Mouse (Mus musculus): ENCODE data around the gene Mast4. TPM values are rescaled to one million over a fixed set of nuclear protein-coding genes. Genes with fewer than 3 reads are reported as not detected.

Gene Mast4
- polyA plus RNA-seq, 1 experiment from 2014 or later = 2.5 TPM

DNA sequence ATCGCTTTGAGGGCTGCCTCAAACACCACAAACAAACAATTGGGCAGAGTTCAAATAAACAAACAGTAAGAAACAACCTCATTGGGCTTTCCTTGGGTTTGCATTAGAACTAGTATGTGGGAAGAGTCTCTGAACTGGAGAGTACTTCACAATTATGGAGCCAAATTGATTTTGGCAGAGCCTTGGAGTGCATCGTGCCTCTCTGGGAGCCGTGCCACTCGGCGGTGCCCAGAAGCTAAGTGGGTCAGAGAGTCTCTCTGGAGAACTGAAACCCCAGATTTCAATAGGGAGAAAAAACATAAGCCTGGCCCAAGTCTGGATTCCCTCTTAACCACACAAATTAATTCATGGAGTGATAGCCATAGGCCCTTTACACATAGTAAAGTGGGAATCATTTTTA is 400.6 kb downstream of the Mast4 start:
- no peaks in the 10 kb centered on the region for H3K4me1 ChIP-seq (ENCODE audit: control insufficient read depth, low read depth, low read length)
- no peak for ATAC-seq (ENCODE audit: low read depth)
- H3K9ac ChIP-seq (ENCODE audit: low read depth, low read length) = no peak overlapping the region
- H3K36me3 ChIP-seq (ENCODE audit: control insufficient read depth, insufficient read depth) = no peaks in the 10 kb centered on the region
- no peak overlapping the region for H3K27ac ChIP-seq (ENCODE audit: low read length)
- H3K27me3 ChIP-seq (ENCODE audit: control insufficient read depth, insufficient read depth, low read depth, low read length) = no peaks in the 10 kb centered on the region
- H3K4me2 ChIP-seq (ENCODE audit: low read depth, low read length) = no peak overlapping the region
- WGBS (ENCODE audit: insufficient replicate concordance) = 79% methylated on average over 5 of the region's 5 CpGs
- no peak overlapping the region for H3K4me3 ChIP-seq (ENCODE audit: low read depth, low read length)
- H3K9me3 ChIP-seq (replicated peaks; ENCODE audit: control insufficient read depth, low read length) = no peaks in the 10 kb centered on the region

DNA sequence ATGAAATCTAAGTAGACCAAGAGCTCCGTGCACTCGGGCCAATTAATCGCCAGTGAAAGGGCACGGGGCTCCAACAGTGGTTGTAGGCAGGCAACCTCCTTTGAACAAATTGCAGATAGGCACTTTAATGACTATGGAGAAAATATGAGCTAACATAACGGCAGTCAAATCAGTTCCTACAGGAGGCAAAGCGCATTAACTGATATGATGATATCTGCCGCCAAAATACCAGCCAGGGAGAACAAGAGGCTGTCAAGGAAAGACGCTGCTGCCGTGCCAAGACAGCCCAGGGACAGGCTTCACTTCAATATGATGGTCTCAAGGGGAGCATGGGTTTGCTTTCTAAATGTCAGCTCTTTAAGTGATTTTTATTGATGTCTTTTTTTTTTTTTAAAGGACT is 401.9 kb downstream of the Mast4 start:
- 53% methylated on average over 9 of the region's 9 CpGs for WGBS (ENCODE audit: insufficient replicate concordance)
- ATAC-seq (ENCODE audit: low read depth) = no peak
- H3K4me1 ChIP-seq (ENCODE audit: control insufficient read depth, low read depth, low read length) = no peaks in the 10 kb centered on the region

DNA sequence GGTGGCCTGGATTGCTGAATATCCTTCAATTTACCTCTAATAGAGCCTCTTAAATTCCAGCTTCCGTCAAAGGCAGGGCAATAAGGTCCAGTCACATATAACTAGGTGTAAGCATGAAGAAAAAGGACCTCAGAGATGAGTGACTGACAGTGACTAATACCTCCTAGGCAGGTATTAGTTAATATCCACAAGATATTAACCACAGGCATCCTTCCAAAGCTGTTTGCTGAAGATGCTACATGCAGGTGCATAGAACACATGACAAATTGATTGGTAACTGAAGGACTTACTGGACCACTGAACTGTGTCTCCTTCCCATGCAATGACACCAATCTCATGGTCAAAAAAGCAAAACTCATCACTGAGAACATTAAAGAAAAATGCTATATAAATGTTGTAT is 402.3 kb downstream of the Mast4 start:
- H3K9ac ChIP-seq (ENCODE audit: low read depth, low read length) = no peak overlapping the region
- H3K36me3 ChIP-seq (ENCODE audit: control insufficient read depth, insufficient read depth) = no peaks in the 10 kb centered on the region
- no peak overlapping the region for H3K4me2 ChIP-seq (ENCODE audit: low read depth, low read length)
- no peaks in the 10 kb centered on the region for H3K27me3 ChIP-seq (ENCODE audit: control insufficient read depth, insufficient read depth, low read depth, low read length)
- no peaks in the 10 kb centered on the region for H3K4me1 ChIP-seq (ENCODE audit: control insufficient read depth, low read depth, low read length)
- WGBS (ENCODE audit: insufficient replicate concordance) = 83% methylated on average over 1 of the region's 1 CpGs
- no peak overlapping the region for H3K4me3 ChIP-seq (ENCODE audit: low read depth, low read length)
- no peak overlapping the region for H3K27ac ChIP-seq (ENCODE audit: low read length)
- no peaks in the 10 kb centered on the region for H3K9me3 ChIP-seq (replicated peaks; ENCODE audit: control insufficient read depth, low read length)
- no peak for ATAC-seq (ENCODE audit: low read depth)

More for the DNA sequence above, 401.9 kb downstream of the Mast4 start:
- H3K4me2 ChIP-seq (ENCODE audit: low read depth, low read length) = no peak overlapping the region
- H3K9me3 ChIP-seq (replicated peaks; ENCODE audit: control insufficient read depth, low read length) = no peaks in the 10 kb centered on the region
- no peaks in the 10 kb centered on the region for H3K27me3 ChIP-seq (ENCODE audit: control insufficient read depth, insufficient read depth, low read depth, low read length)
- no peak overlapping the region for H3K27ac ChIP-seq (ENCODE audit: low read length)
- no peaks in the 10 kb centered on the region for H3K36me3 ChIP-seq (ENCODE audit: control insufficient read depth, insufficient read depth)
- no peak overlapping the region for H3K4me3 ChIP-seq (ENCODE audit: low read depth, low read length)
- no peak overlapping the region for H3K9ac ChIP-seq (ENCODE audit: low read depth, low read length)

DNA sequence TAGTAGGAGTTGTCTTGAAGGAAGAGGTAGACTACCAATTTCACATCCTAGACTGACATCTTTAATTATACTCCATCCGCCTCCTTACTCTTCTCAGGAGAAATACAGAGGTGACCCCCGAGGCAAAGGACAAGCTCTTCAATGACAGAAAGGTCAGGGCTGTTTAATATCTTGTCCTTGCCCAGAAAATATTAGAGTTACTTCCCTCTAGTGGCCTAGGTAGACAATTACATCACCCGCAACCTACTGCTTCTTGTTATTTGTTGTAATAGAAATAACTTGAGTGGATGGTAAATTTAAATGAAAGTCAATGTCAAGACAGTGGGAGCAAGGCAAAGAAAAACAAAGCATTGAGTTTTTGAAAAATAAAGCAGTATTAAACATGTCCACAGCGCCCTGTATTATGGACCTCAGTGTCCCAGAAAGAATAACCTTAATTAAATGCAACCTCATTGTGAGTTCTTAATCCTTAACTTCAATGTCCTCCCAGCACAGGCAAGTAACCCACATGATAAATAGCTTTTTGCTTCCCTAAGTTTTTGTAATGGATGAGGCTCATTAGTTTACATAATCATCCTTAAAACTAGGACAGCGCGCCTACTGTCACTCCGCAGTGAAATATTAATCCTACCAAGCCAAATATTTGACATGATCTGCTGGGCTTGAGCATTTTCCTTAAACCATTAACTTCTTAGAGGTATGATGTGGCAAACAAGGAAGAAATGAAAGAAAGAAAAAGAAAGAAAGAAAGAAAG is 408.3 kb downstream of the Mast4 start:
- Histone ChIP-seq H3K4me2 (ENCODE audit: low read depth, low read length) (no peak overlapping the region), H3K9me3 (replicated peaks; ENCODE audit: control insufficient read depth, low read length) (no peaks in the 10 kb centered on the region), H3K4me1 (ENCODE audit: control insufficient read depth, low read depth, low read length) (no peaks in the 10 kb centered on the region), H3K36me3 (ENCODE audit: control insufficient read depth, insufficient read depth) (no peaks in the 10 kb centered on the region), H3K27ac (ENCODE audit: low read length) (no peak overlapping the region), H3K9ac (ENCODE audit: low read depth, low read length) (no peak overlapping the region), H3K4me3 (ENCODE audit: low read depth, low read length) (no peak overlapping the region), H3K27me3 (ENCODE audit: control insufficient read depth, insufficient read depth, low read depth, low read length) (no peaks in the 10 kb centered on the region)
- ATAC-seq (ENCODE audit: low read depth) = no peak
- WGBS (ENCODE audit: insufficient replicate concordance) = 75% methylated on average over 7 of the region's 7 CpGs

DNA sequence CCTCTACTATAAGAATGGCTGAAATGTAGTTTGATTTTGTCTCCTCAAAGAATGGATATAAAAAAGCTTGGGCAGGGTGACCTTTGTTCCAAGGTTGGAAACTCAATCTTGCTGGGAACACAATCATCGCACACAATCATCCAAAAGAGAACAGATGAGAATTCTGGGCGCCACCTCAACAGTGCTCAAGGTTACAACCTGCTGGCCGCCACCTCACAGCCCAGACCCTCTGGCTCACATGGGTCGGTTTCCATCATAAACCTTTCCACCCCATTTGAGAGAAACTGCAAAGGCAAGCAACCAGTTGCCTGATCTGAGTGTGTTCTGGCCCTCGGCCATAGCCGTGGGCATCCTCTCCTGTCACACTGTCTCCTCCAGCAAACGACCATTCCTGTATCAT is 414.6 kb downstream of the Mast4 start:
- H3K27ac ChIP-seq (ENCODE audit: low read length) = no peak overlapping the region
- no peak overlapping the region for H3K4me2 ChIP-seq (ENCODE audit: low read depth, low read length)
- H3K27me3 ChIP-seq (ENCODE audit: control insufficient read depth, insufficient read depth, low read depth, low read length) = no peaks in the 10 kb centered on the region
- ATAC-seq (ENCODE audit: low read depth) = no peak
- H3K9ac ChIP-seq (ENCODE audit: low read depth, low read length) = no peak overlapping the region
- H3K36me3 ChIP-seq (ENCODE audit: control insufficient read depth, insufficient read depth) = no peaks in the 10 kb centered on the region
- no peaks in the 10 kb centered on the region for H3K4me1 ChIP-seq (ENCODE audit: control insufficient read depth, low read depth, low read length)
- no peak overlapping the region for H3K4me3 ChIP-seq (ENCODE audit: low read depth, low read length)
- WGBS (ENCODE audit: insufficient replicate concordance) = 61% methylated on average over 7 of the region's 7 CpGs
- H3K9me3 ChIP-seq (replicated peaks; ENCODE audit: control insufficient read depth, low read length) = no peaks in the 10 kb centered on the region

DNA sequence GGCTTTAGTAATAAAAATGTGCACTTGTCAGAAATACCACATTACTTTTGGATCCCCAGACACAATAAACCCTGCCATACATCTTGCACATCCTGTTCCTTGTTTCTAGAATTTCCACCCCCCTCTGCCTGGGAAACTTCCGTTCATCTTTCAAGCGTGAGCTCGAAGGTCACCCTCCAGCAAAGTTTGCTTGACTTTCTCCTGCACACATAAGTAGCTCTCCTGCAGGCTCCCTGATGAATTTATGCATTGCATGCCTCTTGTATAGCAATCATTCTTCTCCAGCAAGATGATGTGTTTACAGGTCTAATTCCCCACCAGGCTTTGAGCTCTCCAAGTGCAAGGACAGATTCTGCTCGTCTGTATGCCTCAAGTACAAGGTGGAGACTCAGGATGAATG is 415.7 kb downstream of the Mast4 start:
- 18% methylated on average over 4 of the region's 4 CpGs for WGBS (ENCODE audit: insufficient replicate concordance)
- Histone ChIP-seq H3K27me3 (ENCODE audit: control insufficient read depth, insufficient read depth, low read depth, low read length) (no peaks in the 10 kb centered on the region), H3K4me1 (ENCODE audit: control insufficient read depth, low read depth, low read length) (no peaks in the 10 kb centered on the region), H3K4me3 (ENCODE audit: low read depth, low read length) (no peak overlapping the region), H3K9me3 (replicated peaks; ENCODE audit: control insufficient read depth, low read length) (no peaks in the 10 kb centered on the region), H3K27ac (ENCODE audit: low read length) (no peak overlapping the region), H3K4me2 (ENCODE audit: low read depth, low read length) (no peak overlapping the region), H3K36me3 (ENCODE audit: control insufficient read depth, insufficient read depth) (no peaks in the 10 kb centered on the region), H3K9ac (ENCODE audit: low read depth, low read length) (no peak overlapping the region)
- no peak for ATAC-seq (ENCODE audit: low read depth)

DNA sequence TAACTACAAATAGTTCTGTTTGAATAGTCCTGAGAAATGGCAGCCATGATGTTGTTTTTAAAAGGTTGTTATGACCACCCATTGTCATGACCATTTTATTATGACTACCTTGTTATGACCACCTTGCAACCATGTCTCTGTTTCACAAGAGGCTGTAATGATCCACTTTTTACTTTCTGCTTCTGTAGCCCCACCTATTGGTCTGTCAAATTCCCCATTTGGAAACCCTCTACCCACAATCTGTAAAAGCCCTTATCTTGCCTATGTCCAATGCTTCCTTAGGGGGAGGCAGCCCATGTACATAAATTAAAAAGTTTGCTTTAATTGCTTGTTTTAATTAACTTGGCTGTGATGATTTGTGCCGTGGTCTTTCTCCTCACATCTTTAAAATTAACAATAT is 419.0 kb downstream of the Mast4 start:
- Histone ChIP-seq H3K4me1 (ENCODE audit: control insufficient read depth, low read depth, low read length) (no peaks in the 10 kb centered on the region), H3K27ac (ENCODE audit: low read length) (no peak overlapping the region), H3K9ac (ENCODE audit: low read depth, low read length) (no peak overlapping the region), H3K4me2 (ENCODE audit: low read depth, low read length) (no peak overlapping the region), H3K27me3 (ENCODE audit: control insufficient read depth, insufficient read depth, low read depth, low read length) (no peaks in the 10 kb centered on the region), H3K36me3 (ENCODE audit: control insufficient read depth, insufficient read depth) (no peaks in the 10 kb centered on the region), H3K9me3 (replicated peaks; ENCODE audit: control insufficient read depth, low read length) (no peaks in the 10 kb centered on the region), H3K4me3 (ENCODE audit: low read depth, low read length) (no peak overlapping the region)
- WGBS (ENCODE audit: insufficient replicate concordance) = 44% methylated on average over 1 of the region's 1 CpGs
- no peak for ATAC-seq (ENCODE audit: low read depth)

DNA sequence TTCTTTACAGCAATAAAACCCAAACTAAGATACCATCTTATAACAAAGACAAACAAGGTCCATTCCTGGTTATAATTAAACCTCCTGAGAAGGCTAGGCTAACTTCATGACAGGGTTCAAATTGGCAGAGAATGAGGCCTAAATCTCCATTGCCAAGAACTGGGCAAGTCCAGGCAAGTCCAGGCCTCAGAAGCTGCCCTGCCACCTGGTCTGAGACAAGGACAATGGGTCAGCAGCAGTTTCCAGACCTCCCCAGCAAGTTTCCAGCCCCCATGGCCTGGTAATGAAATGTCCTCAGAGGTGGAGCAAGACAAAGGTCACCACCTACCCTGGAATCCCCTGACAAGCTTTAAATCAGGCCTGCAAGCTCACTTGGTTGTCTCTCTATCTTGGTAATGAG is 419.5 kb downstream of the Mast4 start:
- no peak for ATAC-seq (ENCODE audit: low read depth)
- Histone ChIP-seq H3K27me3 (ENCODE audit: control insufficient read depth, insufficient read depth, low read depth, low read length) (no peaks in the 10 kb centered on the region), H3K4me2 (ENCODE audit: low read depth, low read length) (no peak overlapping the region), H3K4me1 (ENCODE audit: control insufficient read depth, low read depth, low read length) (no peaks in the 10 kb centered on the region), H3K4me3 (ENCODE audit: low read depth, low read length) (no peak overlapping the region), H3K36me3 (ENCODE audit: control insufficient read depth, insufficient read depth) (no peaks in the 10 kb centered on the region), H3K9ac (ENCODE audit: low read depth, low read length) (no peak overlapping the region), H3K9me3 (replicated peaks; ENCODE audit: control insufficient read depth, low read length) (no peaks in the 10 kb centered on the region), H3K27ac (ENCODE audit: low read length) (no peak overlapping the region)

DNA sequence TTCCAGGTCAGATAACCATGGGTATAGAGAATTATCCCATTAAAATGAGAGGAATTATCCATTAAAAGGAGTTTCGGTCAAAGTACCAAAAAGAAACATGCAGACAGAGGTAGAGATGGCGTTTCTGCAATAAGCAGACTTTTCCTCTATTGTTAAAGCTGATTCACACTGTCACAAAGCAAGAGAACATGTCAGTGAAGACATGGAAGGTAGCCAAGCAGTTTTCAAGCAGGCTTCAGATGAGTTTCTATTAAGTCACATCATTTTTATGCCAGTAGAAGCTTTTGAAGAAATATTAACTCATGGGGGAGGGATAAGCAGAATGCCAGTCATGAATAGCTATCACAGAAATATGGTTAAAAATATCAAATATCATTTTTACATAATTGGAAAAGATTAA is 420.4 kb downstream of the Mast4 start:
- WGBS (ENCODE audit: insufficient replicate concordance) = 51% methylated on average over 2 of the region's 2 CpGs
- H3K4me3 ChIP-seq (ENCODE audit: low read depth, low read length) = no peak overlapping the region
- no peak overlapping the region for H3K9ac ChIP-seq (ENCODE audit: low read depth, low read length)
- H3K9me3 ChIP-seq (replicated peaks; ENCODE audit: control insufficient read depth, low read length) = no peaks in the 10 kb centered on the region
- no peaks in the 10 kb centered on the region for H3K4me1 ChIP-seq (ENCODE audit: control insufficient read depth, low read depth, low read length)
- no peaks in the 10 kb centered on the region for H3K36me3 ChIP-seq (ENCODE audit: control insufficient read depth, insufficient read depth)
- no peak overlapping the region for H3K27ac ChIP-seq (ENCODE audit: low read length)
- H3K4me2 ChIP-seq (ENCODE audit: low read depth, low read length) = no peak overlapping the region
- no peaks in the 10 kb centered on the region for H3K27me3 ChIP-seq (ENCODE audit: control insufficient read depth, insufficient read depth, low read depth, low read length)
- no peak for ATAC-seq (ENCODE audit: low read depth)
